8 mouse cellular contexts compared by ENCODE assay signal in genomic region chr7:58730201-58730600, GRCm38 (mm10).
DNase-seq lines count a peak whose midpoint lies in the region; ATAC-seq and TF ChIP-seq lines count a peak whose summit lies in the region.

No protein-coding gene starts in this region.

- no peak for TF ChIP-seq CTCF in stomach, postnatal 0 days (IDR thresholded peaks at IDR 0.05; ENCODE audit: low read depth)

- peaks cover 14% of the 10 kb centered on the region; the same call in 1 of the 2 replicates for H3K4me1 ChIP-seq in kidney, embryonic 15.5 days
- H3K4me1 ChIP-seq in megakaryocyte, embryonic 14.5 days: peaks cover 84% of the 10 kb centered on the region
- no peaks in the 10 kb centered on the region; the same call in 1 of the 2 replicates for H3K4me1 ChIP-seq in stomach, postnatal 0 days (replicated peaks; ENCODE audit: control insufficient read depth, insufficient read depth)

- peak; percentile 68 for ATAC-seq in kidney, embryonic 15.5 days (replicated peaks; ENCODE audit: low FRiP score)
- ATAC-seq in erythroid progenitor cell, adult 5-6 weeks (replicated peaks; ENCODE audit: low FRiP score, poor library complexity, severe bottlenecking): no peak
- ATAC-seq in stomach, postnatal 0 days (ENCODE audit: low FRiP score, low TSS enrichment): no peak

- H3K36me3 ChIP-seq in kidney, embryonic 15.5 days: no peaks in the 10 kb centered on the region
- H3K36me3 ChIP-seq in megakaryocyte, embryonic 14.5 days (replicated peaks; ENCODE audit: low read length): no peaks in the 10 kb centered on the region
- no peaks in the 10 kb centered on the region for H3K36me3 ChIP-seq in stomach, postnatal 0 days (ENCODE audit: control insufficient read depth, insufficient read depth, low read length)

- no peaks in the 10 kb centered on the region for H3K27me3 ChIP-seq in kidney, embryonic 15.5 days
- H3K27me3 ChIP-seq in megakaryocyte, embryonic 14.5 days (replicated peaks): no peaks in the 10 kb centered on the region
- H3K27me3 ChIP-seq in stomach, postnatal 0 days (ENCODE audit: control insufficient read depth, insufficient read depth, low read length): no peaks in the 10 kb centered on the region

- H3K4me3 ChIP-seq in kidney, embryonic 15.5 days (replicated peaks): no peak overlapping the region
- peak overlapping the region; percentile 7 for H3K4me3 ChIP-seq in megakaryocyte, embryonic 14.5 days (replicated peaks)
- H3K4me3 ChIP-seq in stomach, postnatal 0 days (ENCODE audit: low read depth, low read length): no peak overlapping the region

- H3K4me2 ChIP-seq in kidney, embryonic 15.5 days: no peak overlapping the region
- no peak overlapping the region for H3K4me2 ChIP-seq in stomach, postnatal 0 days (replicated peaks; ENCODE audit: low read depth)

- 24% methylated on average over 8 of the region's 8 CpGs for WGBS in kidney, embryonic 15.5 days
- 35% methylated on average over 8 of the region's 8 CpGs for WGBS in stomach, postnatal 0 days

- no peak for DNase-seq in kidney, postnatal 14 days
- peak; percentile 56 for DNase-seq in cerebellum, adult 9-10 months
- peak; percentile 22 to 25 for DNase-seq in frontal cortex, postnatal 10 days (ENCODE audit: low spot score in 2 of 2)
- DNase-seq in stomach, postnatal 0 days (ENCODE audit: low spot score): no peak
- DNase-seq in spleen, postnatal 14 days (ENCODE audit: low spot score in 2 of 2): no peak

- H3K27ac ChIP-seq in kidney, embryonic 15.5 days: peak overlapping the region; percentile 43; the same call in 1 of the 2 replicates
- H3K27ac ChIP-seq in stomach, postnatal 0 days (replicated peaks): no peak overlapping the region

- H3K9me3 ChIP-seq in kidney, embryonic 15.5 days (replicated peaks): no peaks in the 10 kb centered on the region
- no peaks in the 10 kb centered on the region for H3K9me3 ChIP-seq in megakaryocyte, embryonic 14.5 days
- H3K9me3 ChIP-seq in stomach, postnatal 0 days (ENCODE audit: control insufficient read depth, low read length): no peaks in the 10 kb centered on the region

- no peak overlapping the region for H3K9ac ChIP-seq in kidney, embryonic 15.5 days
- H3K9ac ChIP-seq in stomach, postnatal 0 days (ENCODE audit: low read length): no peak overlapping the region

- no peak for TF ChIP-seq EP300 in stomach, postnatal 0 days (optimal IDR thresholded peaks at IDR 0.05)

Comparison
In these comparisons a context has a peak if more than half of its experiments do, and no peak if none do; other contexts are left out.
1. DNase-seq: peak in cerebellum, adult 9-10 months (single experiment) and frontal cortex, postnatal 10 days (2 of 2); none in kidney, postnatal 14 days (single experiment), stomach, postnatal 0 days (single experiment) and spleen, postnatal 14 days (0 of 2).